Mouse (Mus musculus): ENCODE measurements around the gene Plekhm1.

The Plekhm1 gene

DNA sequence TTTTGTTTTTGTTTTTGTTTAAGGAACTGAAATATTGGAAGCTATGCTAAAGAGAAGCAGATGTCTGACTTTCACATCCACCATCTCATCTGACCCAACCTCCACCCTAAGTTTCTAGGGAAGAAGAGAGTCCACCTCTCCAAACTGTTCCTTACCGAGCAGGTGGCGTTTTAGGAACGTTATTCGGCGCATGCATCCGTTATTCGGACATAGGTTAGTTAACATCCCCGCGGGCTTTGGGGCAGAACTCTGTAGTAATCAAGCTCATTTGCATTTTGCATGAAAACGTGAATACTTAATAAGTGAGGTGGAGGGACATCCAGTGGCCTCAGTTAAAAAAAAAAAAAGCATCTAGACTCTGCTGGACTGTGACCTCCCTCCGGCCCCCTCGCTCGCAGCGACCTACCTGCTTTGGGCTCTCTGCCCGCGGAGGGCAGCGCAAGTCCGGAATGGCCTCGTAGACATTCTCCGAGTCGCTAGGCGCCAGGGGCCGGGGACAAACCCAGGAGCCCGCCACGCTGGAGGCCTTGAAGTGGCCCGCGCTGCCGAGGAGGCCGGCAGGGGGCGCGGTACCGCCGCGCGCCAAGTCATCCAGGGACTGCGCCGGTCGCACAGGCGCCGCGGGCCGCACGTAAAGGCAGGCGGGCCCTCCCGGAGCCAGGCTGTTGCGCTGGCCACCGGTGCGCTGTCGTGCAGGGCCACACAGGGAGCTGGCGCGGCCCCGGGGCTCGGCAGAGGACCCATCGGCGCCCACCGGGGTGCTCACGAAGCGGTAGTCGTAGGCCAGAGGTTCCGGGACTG is 52.4 kb downstream of the Plekhm1 start:
- peak; percentile 90 to 92 for DNase-seq

DNA sequence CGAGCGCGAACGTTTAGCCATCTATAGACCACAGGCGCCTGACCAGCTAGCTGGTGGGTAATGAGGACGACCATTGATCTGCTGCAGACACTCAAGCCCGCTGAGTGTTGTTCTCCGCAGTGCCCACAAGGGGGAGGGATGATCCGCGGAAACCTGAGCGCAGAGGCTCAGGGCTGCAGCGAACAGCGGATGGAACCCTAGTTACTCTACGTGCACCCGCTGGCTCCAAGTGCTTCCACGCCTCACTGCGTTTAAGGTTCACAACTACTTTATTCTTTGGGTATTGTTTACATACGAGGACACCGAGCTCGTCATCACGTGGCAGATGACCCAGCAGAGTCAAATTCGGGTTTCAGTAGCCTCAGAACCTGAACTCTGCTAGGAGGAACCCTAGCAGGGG is 53.4 kb downstream of the Plekhm1 start:
- peak; percentile 83 to 85 for DNase-seq

- no peak for DNase-seq
These were observed 54.2 kb downstream of the Plekhm1 start for GRCm38 (mm10) chr11:103358316-103358715.

- DNase-seq = no peak
These were observed 54.8 kb downstream of the Plekhm1 start for GRCm38 (mm10) chr11:103357710-103358109.

DNA sequence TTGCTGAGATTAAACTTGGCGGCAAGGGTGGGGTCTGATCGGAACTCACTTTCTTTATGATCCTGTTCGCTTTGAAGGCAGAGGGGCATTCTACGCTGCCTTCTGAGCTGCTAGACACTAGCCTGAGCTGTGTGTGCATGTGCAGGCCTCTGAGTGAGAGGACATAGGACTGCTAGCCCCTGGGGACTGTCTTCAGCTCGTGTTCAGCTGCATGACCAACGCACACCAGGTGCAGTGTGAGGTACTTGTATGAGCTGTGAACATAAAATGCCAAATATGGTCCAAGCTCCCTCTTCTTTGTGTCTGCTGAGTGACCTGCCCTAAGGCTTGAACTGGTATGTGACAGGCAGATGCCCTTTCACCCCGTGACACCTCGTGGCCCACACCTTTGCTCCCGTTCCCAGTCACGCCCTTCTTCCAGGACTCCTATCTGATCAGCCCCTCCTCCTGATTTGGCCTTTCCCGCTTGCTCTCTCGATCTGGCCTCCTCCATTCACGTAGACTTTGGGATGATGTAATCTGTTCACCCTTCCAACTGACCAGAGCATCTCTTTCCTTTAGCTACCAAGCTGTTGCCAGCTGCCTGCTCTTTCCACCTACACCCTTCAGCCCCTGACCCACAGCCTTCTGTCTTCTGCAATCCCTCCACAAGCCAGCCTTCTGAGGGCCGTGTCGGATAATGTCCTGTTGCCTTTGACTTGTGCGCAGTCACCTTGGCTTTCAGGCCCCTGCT is 55.4 kb downstream of the Plekhm1 start:
- no peak for DNase-seq

GRCm38 (mm10) chr11:103356032-103356571 is 56.4 kb downstream of the Plekhm1 start:
- no peak for DNase-seq

DNA sequence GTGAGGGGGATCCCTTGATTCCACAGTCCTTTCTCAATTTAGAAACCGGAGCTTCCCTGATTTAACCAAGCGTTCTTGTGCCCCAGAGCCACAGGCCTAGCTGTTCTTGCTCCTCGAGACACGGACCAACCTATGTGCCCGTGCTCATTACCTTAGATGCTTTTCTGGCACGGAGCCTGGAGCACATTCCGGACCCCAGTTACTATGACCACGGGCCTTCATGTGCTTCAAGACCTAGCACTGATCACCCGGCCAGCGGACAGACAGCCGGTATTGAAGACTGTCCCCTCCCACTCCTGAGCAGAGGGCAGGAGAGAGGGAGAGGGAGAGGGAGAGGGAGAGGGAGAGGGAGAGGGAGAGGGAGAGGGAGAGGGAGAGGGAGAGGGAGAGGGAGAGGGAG is 57.2 kb downstream of the Plekhm1 start:
- DNase-seq = no peak

DNA sequence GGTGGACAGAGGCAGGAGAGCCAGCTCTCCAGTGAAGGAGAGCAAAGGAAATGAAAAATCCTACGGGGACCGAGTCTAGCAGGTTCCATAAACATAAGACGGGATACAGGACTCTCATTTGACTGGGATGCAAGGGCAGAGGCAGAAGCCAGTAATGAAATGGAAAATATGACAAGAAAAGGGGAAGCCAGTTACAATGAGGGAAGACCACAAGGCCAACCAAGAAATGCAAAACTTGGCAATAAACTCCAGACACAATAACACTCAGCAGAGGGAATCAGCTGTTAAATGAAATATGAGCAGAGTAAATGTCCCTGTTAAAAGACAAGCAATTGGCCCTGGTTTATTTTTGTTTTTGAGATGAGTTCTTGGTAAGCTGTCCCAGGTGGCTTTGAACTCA is 58.5 kb downstream of the Plekhm1 start:
- no peak for DNase-seq

- no peak for DNase-seq
These were observed 60.2 kb downstream of the Plekhm1 start for GRCm38 (mm10) chr11:103352239-103352814.

DNA sequence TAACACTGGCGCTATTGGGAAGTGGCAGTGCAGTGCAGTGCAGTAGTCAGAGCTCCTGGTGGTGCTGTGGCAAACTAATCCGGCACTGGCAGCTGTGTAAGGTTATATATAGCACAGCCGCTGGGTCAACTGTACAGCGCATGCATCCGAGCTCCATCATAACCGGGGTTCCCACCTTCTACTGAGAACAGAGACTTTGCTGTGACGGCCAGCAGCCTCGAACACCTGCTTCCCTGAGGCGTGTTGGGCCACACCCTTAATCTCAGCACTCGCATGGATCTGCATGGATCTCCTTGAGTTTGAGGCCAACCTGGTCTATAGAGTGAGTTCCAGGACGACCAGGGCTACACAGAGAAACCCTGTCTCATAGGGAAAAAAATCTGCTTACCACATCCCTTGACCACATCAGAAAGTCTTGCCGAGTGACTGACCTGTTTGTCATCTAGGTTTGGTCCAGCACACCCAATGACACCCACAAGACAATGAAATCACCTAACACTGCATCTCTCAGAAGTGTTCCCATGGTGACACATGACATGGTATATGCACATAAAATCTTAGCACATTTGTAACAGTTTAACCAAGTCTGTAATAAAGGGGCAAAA is 61.7 kb downstream of the Plekhm1 start:
- no peak for DNase-seq

GRCm38 (mm10) chr11:103349699-103350098 is 62.8 kb downstream of the Plekhm1 start:
- DNase-seq = peak; percentile 74 to 78

DNA sequence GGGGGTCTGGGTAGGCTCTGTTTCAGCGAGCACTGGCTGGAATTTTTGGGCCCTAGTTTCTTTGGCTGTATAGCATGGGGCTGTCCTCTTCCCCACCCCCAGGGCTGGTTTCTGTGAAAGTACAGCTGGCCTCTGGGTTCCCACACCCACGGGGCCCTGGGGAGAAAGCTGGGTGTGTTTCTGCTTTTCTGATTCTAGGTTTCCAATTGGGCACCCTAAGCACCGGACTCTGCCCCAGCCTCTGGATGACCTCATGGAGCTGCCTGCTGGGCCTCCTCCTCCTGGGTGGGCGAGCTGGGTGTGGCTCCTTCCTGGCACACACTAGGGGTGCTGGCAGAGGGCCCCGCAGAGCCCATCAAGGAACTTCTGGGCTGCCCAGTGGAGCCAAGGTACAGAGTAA is 65.8 kb downstream of the Plekhm1 start:
- peak; percentile 63 to 67 for DNase-seq

GRCm38 (mm10) chr11:103346236-103346635 is 66.3 kb downstream of the Plekhm1 start:
- DNase-seq = no peak

- peak in 1 of 2 experiments; percentile 20 for DNase-seq
These were observed 66.9 kb downstream of the Plekhm1 start for GRCm38 (mm10) chr11:103345408-103346091.

GRCm38 (mm10) chr11:103344494-103345332 is 67.8 kb downstream of the Plekhm1 start:
- DNase-seq = peak; percentile 68 to 69

- no peak for DNase-seq
These were observed 68.6 kb downstream of the Plekhm1 start for GRCm38 (mm10) chr11:103343881-103344280.

GRCm38 (mm10) chr11:103343063-103343462 is 69.4 kb downstream of the Plekhm1 start:
- peak; percentile 53 to 55 for DNase-seq

GRCm38 (mm10) chr11:103340677-103341076 is 71.8 kb downstream of the Plekhm1 start:
- no peak for DNase-seq

- no peak for DNase-seq
These were observed 72.4 kb downstream of the Plekhm1 start for GRCm38 (mm10) chr11:103340130-103340529.

DNA sequence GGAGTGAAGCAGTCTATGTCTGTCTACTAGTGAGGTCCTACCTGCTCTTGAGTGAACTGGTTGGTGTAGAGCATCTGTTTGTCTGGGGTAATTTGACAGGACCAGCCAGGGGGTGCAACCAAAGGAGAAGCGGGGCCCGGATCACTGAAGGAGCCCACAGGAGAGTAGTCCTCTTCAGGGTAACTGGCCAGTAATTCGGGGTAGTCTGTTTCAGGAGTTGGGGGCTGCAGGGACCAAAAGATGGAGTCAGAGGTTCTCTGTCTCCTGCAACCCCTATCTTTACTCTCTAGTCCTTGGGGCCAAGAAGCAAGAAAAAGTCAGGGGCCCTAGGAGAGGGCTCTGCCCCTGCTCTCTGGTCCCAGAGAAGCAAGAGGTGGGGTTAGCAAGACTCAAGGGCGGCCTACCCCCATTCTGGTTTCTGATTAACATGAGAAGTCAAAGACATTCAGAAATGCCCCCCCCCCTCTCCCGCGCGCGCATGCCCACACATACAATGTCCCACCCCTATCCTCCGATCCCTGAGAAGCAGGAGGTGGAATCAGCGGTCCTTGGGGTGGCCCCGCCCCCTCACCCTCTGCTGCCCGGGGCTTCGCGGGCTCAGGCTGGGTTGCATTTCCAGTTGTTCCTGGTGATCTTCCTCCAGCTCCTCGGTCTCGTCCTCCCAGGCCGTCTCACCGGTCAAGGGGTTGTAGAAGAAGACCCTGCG is 72.9 kb downstream of the Plekhm1 start:
- no peak for DNase-seq

- DNase-seq = no peak
These were observed 73.8 kb downstream of the Plekhm1 start for GRCm38 (mm10) chr11:103338671-103339070.
